Mouse (Mus musculus): ENCODE data around the gene Prkacb.

Gene Prkacb

DNA sequence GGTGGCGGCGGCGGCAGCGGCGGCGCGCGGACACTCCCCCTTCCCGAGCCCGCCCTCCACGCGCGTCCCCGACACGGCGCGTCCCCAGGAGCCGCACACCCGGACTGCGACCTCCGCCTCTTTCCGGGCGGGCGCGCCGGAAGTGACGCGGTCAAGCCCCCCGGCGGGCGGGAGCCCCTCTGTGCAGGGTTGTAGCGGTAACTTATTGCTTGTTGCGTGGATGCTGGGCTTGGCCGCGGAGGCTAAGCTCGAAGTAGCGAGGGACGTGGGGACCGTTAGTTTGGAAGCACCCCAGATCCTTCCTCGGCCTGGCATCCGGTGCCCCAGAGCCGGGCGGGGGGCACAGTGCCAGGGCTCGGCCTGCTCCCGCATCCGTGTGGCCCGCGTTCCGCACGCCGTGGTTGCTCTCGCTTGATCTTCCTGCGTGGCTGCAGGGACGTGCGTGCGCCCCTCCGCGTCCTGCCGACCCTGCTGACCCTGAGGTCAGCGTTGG lies at the start of gene Prkacb:
Prkacb (minus strand) TSS at position 90 of the 493 bp plus-strand sequence.
- DNase-seq = peak; percentile 89 to 96

DNA sequence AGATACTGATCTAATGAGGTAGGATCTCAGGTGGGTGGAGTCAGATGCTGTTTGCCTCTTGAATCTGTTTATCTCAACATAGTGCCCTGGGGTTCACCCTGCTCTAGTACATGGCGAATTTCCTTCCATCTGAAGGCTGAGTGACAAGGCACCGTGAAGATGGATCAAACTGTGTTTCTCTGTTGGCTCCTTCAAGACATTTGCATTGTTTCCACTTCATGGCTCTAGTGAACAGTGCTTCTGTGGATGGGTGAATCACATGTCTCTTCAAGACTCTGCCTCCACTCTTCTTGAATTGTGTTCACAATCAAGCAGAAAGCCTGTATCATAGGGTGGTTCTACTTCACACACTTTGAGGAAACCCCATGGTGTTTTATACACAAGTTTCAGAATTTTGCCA lies 47.5 kb upstream of the Prkacb start:
- no peak for DNase-seq

DNA sequence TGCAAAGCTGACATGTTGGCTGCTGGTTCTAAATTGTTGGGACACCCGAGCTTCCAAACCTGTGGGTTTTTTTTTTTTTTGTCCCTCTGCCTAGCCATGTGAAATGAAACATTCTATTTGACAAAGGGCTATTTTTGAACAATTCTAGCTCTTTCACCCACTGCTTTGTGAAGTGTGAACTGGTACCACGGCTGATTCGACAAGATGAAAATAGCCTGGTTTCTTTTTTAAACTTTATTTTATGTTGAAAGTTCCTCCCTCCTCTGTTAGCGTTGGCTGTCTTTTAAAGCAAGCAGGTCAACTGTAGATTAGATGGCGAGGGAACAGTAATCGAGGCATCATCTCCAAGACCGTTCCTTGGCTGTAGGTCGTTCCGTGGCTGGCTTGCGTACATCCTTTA lies 44.6 kb upstream of the Prkacb start:
- no peak for DNase-seq

- no peak for DNase-seq
Observed at GRCm38 (mm10) chr3:146854473-146855087, 41.8 kb upstream of the Prkacb start.

GRCm38 (mm10) chr3:146851966-146852891 lies 39.4 kb upstream of the Prkacb start, which contains the start of gene Ttll7:
TSS of gene Ttll7 (plus strand) at chr3:146852367.
- peak; percentile 81 to 86 for DNase-seq

GRCm38 (mm10) chr3:146849360-146849759 lies 36.6 kb upstream of the Prkacb start:
- DNase-seq = no peak

- no peak for DNase-seq
Observed at GRCm38 (mm10) chr3:146848112-146848511, 35.3 kb upstream of the Prkacb start.

- DNase-seq = no peak
Observed at GRCm38 (mm10) chr3:146846237-146846636, 33.4 kb upstream of the Prkacb start.

DNA sequence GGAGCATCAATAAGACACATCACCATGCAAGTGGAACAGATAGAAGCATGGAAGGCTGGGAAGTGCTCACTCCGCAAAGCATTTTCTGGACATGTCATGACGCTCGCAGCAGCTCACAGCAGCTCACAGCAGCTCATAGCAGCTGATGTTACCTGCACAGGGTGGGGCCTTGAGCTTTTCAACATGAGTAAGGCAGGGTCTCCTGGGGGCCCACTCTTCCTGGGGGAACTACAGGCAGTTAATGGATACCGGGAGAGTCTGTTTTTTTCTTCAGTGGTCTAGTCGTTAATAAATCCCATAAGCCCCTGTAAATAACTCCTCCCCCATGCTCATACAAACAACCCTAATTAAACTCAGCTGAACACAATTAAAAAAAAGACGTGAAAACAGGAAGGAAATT lies 30.7 kb upstream of the Prkacb start:
- no peak for DNase-seq

GRCm38 (mm10) chr3:146842766-146843165 lies 30.0 kb upstream of the Prkacb start:
- no peak for DNase-seq

DNA sequence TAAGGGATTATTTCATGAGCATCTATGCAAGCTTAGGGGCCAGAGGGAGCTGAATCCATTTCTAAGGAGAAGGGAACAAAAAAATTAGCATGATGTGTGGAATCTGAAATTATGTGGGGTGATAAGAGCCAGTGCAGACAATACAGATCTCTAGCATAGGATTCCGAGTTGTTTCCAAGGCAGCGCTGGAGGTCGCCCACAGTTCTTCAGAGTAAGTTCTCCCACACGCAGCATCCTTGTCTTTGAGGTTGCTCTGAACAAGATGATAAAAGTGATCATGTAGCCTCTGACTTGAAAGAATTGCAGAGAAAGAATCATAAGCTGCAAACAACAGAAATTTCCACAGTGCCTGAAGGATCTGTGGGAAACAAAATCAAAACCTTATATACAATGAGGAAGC lies 7.9 kb upstream of the Prkacb start:
- no peak for DNase-seq

GRCm38 (mm10) chr3:146813624-146814023 lies 834 bp upstream of the Prkacb start:
- DNase-seq = no peak

DNA sequence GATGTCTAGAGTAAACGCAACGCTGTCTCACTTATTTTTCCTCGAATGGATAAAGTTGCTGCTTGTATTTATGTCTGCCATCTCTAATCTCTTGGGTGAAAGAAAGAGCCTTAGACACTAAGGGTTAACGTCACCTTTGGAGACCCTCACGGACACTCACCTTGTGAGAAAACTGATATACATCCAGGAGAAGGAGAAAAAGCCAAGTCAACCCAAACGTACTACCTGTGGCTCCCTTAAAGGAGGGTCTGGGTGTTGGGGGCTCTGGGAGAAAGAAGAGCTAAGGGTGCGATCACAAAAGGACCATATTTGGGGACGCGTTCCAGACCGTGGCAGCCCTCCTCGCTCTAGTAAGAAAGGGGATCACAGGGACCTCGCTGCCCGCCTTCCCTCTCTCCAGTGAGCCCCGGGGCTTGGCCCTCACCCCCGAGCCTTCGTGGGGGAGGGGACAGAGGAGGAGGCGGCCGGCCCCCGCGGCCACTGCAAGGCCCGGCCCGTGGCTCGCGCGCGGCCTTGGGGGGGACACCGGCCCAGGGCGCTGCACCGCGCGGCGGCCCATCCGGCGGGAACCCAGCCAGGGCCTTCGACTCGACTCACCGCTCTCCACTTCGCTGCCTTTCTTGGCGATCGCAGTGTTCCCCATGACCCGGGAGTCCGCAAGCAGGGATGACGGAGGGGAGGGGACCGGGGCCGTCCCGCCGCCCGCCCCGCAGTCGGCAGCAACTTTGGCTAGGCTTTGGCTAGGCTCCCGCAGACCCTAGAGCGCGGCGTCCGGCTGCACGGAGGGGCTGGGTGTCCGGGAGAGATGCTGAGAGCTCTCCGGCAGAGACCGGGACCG lies 530 bp downstream of the Prkacb start:
- no peak for DNase-seq

DNA sequence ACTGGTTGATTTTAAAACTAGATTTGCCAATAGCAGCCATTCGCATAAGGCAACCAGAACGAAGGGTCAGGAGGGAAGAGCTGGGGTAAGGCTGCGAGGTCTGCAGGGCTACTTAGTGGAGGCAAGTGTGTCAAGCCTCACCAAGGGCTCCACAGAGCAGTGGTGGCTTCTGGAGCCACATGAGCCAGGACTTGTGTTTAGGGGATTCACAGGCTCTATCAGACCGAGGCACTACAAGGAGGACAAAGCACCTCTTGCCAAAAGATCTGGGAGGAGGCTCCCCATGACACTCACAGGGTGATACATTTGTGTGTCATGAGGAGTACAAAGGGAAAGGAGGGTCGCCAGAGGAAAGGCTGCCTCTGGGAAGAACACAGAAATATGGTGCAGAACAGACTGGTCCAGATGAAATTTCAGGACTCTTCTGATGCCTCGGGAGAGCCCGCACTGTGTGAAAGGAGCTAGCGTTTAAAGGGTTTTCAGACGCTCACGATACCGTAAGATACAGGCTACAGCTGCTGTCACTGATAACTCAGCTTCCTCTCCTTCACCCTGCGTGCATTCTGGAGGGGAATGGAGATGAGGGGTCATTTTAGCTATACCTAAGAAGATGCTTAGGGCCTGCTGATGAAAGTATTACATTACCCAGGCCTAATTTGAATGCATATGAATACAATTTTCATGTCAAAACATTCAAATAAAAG lies 19.1 kb downstream of the Prkacb start:
- no peak for DNase-seq

DNA sequence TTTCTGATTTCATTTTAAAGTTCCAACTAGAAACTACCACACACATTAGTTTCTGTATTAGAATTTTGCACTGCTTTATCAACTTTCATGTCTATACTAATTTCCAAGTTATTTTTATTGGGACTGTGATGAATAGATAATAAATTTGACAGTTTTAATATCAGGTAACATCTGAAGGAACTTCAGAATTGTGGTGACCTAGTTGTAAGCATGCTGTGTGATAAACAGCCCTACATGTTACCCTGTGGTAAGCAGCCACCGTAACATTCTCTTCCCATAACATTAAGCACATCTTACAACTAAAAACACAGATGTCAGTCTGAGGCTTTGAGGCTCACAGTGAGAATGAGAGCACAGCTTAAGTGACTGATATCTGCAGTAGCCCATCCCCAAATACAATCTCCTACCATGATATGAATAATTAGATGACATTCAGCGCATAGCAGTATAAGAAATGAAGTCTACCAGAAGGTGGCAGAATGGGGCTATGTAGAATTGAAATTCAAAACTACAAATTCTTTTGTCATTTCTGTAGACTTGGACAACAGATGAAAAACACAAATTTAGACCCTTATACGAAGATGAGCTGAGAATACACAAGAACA lies 20.5 kb downstream of the Prkacb start:
- no peak for DNase-seq

DNA sequence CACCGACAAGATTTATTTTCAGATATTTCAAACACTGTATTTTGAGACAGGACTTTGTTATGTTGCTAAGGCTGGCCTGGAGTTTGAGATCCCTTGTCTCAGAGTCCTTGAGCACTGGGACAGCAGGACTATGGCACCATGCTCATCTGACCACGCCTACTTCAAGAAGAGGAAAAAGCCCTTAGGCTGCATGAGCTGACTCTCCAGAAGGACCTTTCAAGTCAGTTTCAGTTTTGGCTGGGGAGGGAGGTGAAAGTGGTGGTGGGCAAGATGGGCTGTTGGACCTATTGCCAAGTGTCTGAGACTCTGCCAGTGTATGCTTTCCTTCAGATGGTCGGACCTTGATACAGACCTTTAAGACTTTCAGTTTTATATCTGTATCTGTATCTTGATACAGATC lies 28.6 kb downstream of the Prkacb start:
- DNase-seq = no peak

- DNase-seq = no peak
Observed at GRCm38 (mm10) chr3:146783645-146784225, 29.1 kb downstream of the Prkacb start.

DNA sequence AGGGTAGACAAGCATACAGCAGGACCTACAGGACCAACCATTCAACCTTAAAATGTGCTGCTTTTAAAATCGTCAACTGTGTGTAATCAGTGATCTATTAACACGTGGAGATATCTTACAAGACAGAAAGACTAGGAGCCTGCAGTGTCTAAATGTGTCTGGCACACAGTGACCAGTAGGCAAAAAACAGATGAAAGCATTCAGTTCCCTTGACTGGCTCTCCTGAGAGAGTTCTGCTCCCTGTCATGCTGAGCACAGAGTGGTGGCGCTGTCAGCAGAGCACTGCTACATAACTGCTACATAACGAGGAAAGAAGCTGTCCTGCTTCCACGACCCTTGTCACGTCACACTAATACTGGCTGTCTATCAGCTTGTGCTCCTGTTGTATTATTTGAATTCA lies 30.2 kb downstream of the Prkacb start:
- DNase-seq = no peak

GRCm38 (mm10) chr3:146781131-146781530 lies 31.7 kb downstream of the Prkacb start:
- no peak for DNase-seq

GRCm38 (mm10) chr3:146780241-146780640 lies 32.5 kb downstream of the Prkacb start:
- DNase-seq = no peak

DNA sequence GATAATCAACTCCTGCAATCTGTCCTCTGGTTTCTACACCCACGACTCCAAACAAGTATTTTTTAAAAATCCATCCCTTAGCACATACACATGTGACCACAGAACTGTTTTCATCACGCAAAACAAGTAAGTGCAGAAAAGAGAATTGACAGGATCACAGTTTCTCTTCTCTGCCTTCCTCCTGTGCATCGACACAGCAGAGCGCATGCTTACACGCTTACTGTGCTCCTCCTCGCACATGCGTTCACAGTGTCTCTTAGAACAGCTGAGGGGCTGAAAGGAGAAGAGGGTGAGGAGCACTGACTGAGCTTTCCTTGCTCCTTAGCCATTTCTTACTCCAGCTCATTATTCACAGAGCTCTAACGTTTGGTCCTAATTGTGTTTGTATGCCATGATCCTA lies 33.9 kb downstream of the Prkacb start:
- DNase-seq = no peak

DNA sequence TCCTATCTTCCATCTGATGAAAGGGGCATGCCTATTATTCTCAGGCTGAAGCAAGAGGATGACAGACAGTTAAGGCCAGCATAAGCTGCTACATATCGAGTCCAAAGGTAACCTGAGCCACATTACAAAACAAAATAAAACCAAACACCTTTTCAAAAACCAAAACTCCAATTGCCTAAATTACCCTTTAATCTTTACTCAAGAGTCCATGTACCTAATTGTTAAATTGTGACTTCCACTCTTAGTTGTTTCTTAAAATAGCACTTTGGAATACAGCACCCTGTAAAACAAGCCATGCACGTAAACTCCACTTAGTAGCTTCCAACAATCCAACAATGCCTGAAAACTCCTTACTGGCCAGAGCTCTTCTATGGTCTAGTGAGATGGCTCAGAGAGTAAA lies 34.3 kb downstream of the Prkacb start:
- DNase-seq = no peak
